Mouse (Mus musculus): ENCODE data around the gene Itga9.

DNA sequence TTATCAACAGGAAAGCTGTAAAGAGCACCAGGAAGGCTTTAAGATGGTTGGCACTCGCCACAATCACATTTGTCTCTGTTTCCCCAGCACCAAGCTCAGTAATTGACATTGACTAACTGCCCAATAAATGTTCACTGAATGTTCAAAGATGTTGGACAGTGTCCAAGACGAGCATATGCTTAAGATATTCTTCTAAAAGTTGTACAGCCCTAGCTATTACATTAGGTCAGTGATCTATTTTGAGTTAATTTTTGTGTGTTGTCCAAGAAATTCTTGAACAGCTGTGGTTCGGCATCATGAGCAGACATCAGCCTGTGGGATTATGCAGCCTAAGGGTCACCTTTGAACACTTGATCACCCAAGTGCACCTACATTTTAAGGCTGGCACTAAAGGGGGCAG is 110.9 kb downstream of the Itga9 start:
- no peak for TF ChIP-seq POLR2A (IDR thresholded peaks at IDR 0.05; ENCODE audit: insufficient read length, low read depth)
- no peak for TF ChIP-seq POLR2AphosphoS2 (IDR thresholded peaks at IDR 0.05; ENCODE audit: insufficient read length, low read depth)
- TF ChIP-seq MYOG (IDR thresholded peaks at IDR 0.05; ENCODE audit: control insufficient read depth in 1 of 3, insufficient read depth in 1 of 3, insufficient read length in 2 of 3, low read depth in 2 of 3) = no peak
- TF ChIP-seq USF1 (IDR thresholded peaks at IDR 0.05; ENCODE audit: low read depth) = no peak

Measured in myocyte (in vitro differentiated cells).